Mouse (Mus musculus): ENCODE results near the gene Itpr3.

Gene Itpr3

GRCm38 (mm10) chr17:27141971-27142450 is 84.9 kb downstream of the Itpr3 start:
- no peak for DNase-seq (ENCODE audit: low read depth, low spot score)

- no peak for DNase-seq (ENCODE audit: low read depth, low spot score)
Measured at GRCm38 (mm10) chr17:27144152-27144551, 87.0 kb downstream of the Itpr3 start.

DNA sequence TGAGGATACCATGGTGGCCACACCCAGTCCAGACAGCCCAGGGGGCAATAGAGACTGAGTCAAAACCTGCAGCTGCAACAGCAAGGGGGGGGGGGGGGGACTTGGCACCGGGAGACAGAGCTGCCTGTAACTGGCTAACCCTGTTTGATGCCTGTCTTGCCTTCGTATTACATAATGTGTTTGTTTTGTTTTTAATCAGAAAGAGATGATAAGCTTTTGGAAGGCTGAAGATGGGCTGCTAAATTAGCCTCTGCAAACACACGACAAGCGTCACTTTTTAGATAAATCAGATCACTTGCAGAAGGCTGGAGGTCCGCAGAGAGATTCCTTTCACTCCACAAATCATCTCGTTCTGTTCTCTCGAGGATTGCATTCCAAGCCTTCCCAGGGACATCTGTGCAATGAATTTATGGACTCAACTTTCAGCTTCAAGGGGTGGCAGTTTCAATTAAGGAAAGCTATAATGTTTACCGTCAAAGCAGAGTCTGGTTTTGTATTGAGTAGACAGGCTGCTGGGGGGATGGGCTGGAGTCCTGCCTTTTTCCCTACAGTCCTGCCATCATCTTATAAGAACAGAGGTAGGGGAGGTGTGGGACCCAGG is 89.3 kb downstream of the Itpr3 start:
- peak; percentile 49 for DNase-seq (ENCODE audit: low read depth, low spot score)

DNA sequence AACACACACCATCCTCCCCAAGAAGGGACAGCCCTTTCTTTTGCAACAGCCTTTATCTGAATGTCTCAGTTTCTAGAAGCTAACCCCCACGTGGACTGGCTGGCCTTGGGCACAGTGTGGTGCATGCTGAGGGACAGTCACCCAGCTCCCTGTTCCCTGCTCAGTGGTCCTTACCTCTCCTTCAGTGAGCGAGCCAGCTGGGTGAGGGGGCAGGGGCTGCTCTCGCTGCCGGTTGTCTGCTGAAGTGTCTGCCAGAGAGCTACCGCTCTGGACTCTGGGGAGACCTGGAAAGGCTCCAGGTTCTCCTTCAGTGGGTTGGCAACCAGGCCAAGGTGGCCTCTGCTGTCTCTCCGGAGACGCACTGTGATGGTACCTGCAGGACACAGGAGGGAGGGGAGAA is 93.8 kb downstream of the Itpr3 start:
- DNase-seq (ENCODE audit: low read depth, low spot score) = no peak

DNA sequence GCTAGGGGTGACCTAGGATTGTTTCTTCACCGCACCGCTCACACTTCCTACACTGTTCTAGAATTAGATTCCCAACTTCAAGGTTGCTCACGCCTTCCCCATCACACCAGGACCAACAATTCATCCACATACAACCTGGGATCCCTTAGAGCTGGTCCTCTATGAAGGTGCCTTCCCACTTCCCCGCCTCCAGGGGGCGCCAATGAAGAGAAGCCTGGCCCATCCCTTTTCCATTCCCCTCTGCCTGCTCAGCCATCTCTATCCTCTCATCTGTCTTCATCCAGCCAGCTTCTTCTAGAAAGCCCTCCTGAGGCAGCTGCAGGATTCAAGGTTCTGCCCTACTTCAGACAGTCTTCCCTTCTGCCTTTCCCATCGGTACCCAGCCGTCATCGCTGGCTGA is 94.3 kb downstream of the Itpr3 start:
- DNase-seq (ENCODE audit: low read depth, low spot score) = no peak

DNA sequence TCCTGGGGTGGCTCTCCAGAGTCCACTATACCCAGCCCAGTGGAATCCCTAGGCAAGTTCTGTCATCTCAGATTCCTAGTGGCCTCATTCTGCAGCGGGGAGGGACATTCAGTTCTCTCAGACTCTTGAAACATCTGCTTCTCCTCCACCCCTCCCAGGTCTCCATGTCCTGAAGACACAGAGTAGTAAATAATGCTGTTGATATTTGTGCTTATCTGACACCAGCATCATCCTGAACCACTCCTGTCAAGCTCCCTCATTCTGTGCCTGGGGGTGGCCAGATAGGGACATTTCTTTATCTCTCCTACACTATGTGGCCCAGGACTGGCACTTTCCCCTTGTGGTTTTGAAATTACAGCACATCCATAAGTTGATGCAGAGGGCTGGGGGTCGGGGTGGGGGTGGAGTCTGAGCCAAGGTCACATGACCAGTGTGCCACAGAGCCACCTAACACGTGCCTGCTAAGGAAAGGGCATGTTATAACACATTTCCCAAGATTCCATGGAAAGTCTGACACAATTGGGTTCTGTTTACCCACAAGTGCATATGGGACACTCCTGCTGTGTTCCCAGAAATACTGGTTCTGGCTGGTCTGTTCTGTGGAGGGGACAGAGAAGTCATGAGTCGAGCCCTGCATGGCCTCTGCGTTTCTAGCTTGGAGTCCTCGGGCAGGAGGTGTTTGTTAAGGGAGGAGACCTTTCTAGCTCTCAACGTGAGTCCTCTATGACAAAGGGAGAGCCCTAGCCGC is 96.0 kb downstream of the Itpr3 start:
- no peak for DNase-seq (ENCODE audit: low read depth, low spot score)

DNA sequence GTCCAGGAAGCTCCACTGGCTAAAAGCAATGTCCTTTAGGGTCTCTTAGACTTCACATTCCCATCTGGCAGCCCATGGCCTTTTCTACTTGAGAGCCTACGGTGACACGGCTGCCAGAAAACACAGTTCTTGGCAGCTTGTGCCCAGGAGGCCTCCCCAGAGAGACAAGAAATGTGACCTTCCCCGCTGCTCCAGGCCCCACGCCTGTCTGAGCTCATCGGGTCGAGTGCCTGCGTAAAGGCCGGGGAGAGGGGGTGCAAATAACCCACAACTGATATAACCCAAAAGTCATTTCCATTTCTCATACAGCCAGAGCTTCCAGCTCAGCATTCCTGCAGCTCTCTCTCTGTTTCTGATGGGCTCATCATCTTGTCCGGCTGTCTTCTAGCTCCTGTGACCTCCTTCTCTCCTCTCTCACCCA is 96.7 kb downstream of the Itpr3 start:
- DNase-seq (ENCODE audit: low read depth, low spot score) = no peak

GRCm38 (mm10) chr17:27154256-27154655 is 97.2 kb downstream of the Itpr3 start:
- no peak for DNase-seq (ENCODE audit: low read depth, low spot score)

DNA sequence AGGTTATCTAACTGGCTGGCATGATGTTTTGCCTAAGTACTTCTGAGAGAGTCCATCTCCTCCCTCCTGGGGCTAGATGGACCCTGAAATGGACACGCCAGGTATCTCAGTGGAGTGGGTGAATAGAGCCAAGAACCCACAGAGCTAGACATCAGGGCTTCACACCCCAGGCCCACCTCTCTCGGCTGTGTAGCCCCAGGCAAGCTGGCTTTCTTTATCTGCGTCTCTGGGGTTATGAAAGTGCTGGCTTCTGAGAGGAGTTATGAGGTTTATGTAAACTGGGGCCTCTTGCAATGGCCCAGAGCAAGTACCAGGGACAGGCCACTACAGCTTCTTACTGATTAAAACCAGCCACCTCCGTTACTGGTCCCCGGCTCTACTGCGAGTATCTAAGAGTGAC is 97.8 kb downstream of the Itpr3 start:
- DNase-seq (ENCODE audit: low read depth, low spot score) = no peak

- DNase-seq (ENCODE audit: low read depth, low spot score) = no peak
Measured at GRCm38 (mm10) chr17:27155752-27156151, 98.6 kb downstream of the Itpr3 start.

- DNase-seq (ENCODE audit: low read depth, low spot score) = no peak
Measured at GRCm38 (mm10) chr17:27158439-27158838, 101.3 kb downstream of the Itpr3 start.

GRCm38 (mm10) chr17:27159169-27159568 is 102.1 kb downstream of the Itpr3 start:
- DNase-seq (ENCODE audit: low read depth, low spot score) = no peak

GRCm38 (mm10) chr17:27160905-27161304 is 103.8 kb downstream of the Itpr3 start:
- no peak for DNase-seq (ENCODE audit: low read depth, low spot score)

DNA sequence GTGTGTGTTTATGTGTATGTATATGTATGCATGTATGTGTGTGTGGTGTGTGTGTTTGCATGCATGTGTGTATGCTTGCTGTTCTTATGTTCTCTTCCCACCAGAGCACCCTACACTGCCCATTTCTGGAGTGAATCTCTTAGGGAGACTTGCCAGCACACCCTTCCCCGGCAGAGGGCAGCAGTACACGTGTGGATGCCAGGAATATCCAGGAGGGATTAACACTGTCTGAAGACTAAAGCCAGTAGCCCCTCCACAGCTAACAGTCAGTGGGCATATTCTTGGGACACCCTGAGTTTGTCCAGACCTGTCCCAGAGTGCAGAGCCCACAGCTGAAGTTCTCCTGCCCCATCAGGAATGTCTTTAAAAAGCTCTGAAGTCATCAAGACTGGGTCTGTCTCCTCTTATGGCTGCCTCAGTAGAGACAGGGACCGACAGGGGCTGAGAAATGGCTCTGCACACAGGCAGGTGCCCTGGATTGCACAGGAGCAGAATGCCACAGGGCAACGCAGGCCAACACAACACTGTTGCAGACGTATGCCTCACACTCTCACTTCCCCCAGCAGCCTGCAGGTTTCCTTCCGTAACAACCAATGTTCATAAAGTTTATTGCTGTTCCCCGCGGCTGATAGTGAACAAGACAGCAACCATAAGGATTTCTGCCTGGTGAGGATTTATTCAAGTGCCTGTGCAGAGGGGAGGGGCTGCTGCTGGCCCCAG is 108.1 kb downstream of the Itpr3 start:
- no peak for DNase-seq (ENCODE audit: low read depth, low spot score)

- no peak for DNase-seq (ENCODE audit: low read depth, low spot score)
Measured at GRCm38 (mm10) chr17:27166901-27167300, 109.8 kb downstream of the Itpr3 start.

- no peak for DNase-seq (ENCODE audit: low read depth, low spot score)
Measured at GRCm38 (mm10) chr17:27167545-27167944, 110.4 kb downstream of the Itpr3 start, which contains the start of gene Ip6k3. Gene Ip6k3, minus strand, starts transcription at chr17:27167795.

DNA sequence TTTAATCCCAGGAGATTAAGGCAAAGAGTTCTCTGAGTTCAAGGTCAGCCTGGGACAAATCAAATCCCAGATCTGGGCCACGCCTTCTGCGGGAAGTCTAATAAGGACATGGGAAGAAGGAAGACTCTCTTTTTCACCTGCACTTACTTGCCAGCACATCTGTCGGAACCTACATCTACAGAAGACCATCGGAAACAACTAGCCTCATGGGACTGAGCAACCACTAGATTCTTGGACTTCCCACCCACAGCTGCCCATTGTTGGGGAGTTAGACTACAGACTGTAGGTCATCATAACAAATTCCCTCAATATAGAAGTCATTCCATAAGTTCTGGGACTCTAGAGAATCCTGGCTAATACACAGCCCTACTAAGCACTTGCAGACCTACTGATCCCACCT is 111.5 kb downstream of the Itpr3 start:
- no peak for DNase-seq (ENCODE audit: low read depth, low spot score)

DNA sequence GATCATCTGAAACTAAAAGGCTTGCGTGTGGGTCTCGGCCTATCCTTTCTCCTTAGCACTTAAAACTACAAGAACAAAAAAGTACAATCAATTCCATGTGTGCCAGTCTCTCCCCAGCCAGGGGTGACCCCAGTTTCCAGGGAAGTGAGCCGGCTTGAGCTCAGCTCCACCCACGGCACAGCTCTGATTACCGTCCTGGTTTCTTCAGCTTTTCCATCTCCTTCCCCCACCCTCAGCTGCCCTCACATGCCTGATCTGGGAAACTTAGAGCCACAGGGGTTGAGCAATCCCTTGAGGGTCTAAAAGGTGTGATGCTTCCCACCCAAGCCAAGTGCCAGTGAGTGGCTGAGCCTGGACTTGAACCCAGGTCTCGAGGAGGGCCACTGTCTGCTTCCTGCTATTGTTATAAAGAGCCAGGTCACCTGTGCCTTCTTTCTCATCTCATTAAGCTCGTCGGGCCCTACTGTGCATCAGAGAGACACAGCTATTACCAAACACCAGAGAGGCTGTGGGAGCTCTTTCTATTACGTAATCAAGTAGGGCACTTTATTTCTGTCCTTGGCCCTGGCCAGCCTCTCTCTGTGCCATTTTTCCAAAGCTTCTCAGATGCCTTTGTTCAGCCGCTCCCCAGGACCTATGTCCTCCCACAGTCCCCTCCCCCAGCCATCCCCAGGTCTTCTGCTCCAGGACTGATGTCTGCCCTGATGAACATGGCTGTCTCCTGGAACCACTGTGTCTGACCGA is 113.0 kb downstream of the Itpr3 start:
- DNase-seq (ENCODE audit: low read depth, low spot score) = no peak

GRCm38 (mm10) chr17:27171121-27171520 is 114.0 kb downstream of the Itpr3 start:
- DNase-seq (ENCODE audit: low read depth, low spot score) = no peak

Measured in embryo, embryonic 11.5 days (tissue).